Mouse (Mus musculus) C2C12 (cell line): ENCODE results near the gene Atp2c1. TPM values are rescaled to one million over a fixed set of nuclear protein-coding genes. Genes with fewer than 3 reads are reported as not detected.

Source experiments
- H3K27me3 ChIP-seq: one replicate; pipeline ENCODE4 v1.6.1; 2011; ENCODE audit not compliant: control insufficient read depth, insufficient read depth, insufficient read length
- H3K36me3 ChIP-seq: one replicate; pipeline ENCODE4 v1.6.1; 2011; ENCODE audit not compliant: control insufficient read depth, insufficient read depth
- H3K4me3 ChIP-seq: one replicate; pipeline ENCODE4 v1.5.1; 2011; ENCODE audit warnings: mild to moderate bottlenecking, control low read depth; ENCODE audit not compliant: poor library complexity, insufficient read depth, severe bottlenecking
- H3K79me2 ChIP-seq: one replicate; pipeline ENCODE4 v1.6.1; 2011; ENCODE audit not compliant: control insufficient read depth, insufficient read depth
- H3K79me3 ChIP-seq: one replicate; pipeline ENCODE4 v1.6.1; 2011; ENCODE audit warnings: low read depth, control low read depth
- H3ac ChIP-seq: one replicate; pipeline ENCODE3; 2011; ENCODE audit warnings: low read depth; ENCODE audit not compliant: control insufficient read depth, insufficient read length
- CEBPB ChIP-seq: IDR thresholded peaks from one replicate; pipeline ENCODE4 v1.6.1; 2011; ENCODE audit warnings: low read depth, mild to moderate bottlenecking, control low read depth, moderate library complexity
- CTCF ChIP-seq: IDR thresholded peaks from one replicate; pipeline ENCODE4 v1.5.1; 2011; ENCODE audit not compliant: control insufficient read depth, insufficient read depth, insufficient read length
- FOSL1 ChIP-seq: IDR thresholded peaks from one replicate; pipeline ENCODE4 v1.8.0; 2011; ENCODE audit warnings: mild to moderate bottlenecking, low read length; ENCODE audit not compliant: poor library complexity, insufficient read depth, severe bottlenecking
- MAX ChIP-seq: IDR thresholded peaks from one replicate; pipeline ENCODE4 v1.6.1; 2011; ENCODE audit warnings: mild to moderate bottlenecking, control low read depth
- MYOD1 ChIP-seq: IDR thresholded peaks from one replicate; pipeline ENCODE4 v1.6.1; 2011; ENCODE audit warnings: low read depth; ENCODE audit not compliant: control insufficient read depth, insufficient read length
- MYOG ChIP-seq: IDR thresholded peaks from one replicate; pipeline ENCODE4 v1.6.1; 2011; ENCODE audit not compliant: control insufficient read depth, insufficient read length; ENCODE audit errors: extremely low read depth
- USF1 ChIP-seq: IDR thresholded peaks from one replicate; pipeline ENCODE4 v1.6.1; 2011; ENCODE audit warnings: low read depth, mild to moderate bottlenecking, control low read depth, moderate library complexity
- polyA plus RNA-seq: library from polyadenylated mRNA; unstranded; fragments of >200 nt; fragmentation: generic; extraction: Trizol; gene quantifications from one replicate; pipeline ENCODE4 v1.2.1, GENCODE M21; 2012; ENCODE audit warnings: missing spikeins

The Atp2c1 gene
- polyA plus RNA-seq, 1 experiment, result 20.7 TPM

GRCm38 (mm10) chr9:105495316-105496174, 31.6 kb downstream of the Atp2c1 start:
- peak overlapping the region; percentile 66 for H3K4me3 ChIP-seq
- peaks cover 4% of the 10 kb centered on the region for H3K27me3 ChIP-seq
- peaks cover 9% of the 10 kb centered on the region for H3K79me3 ChIP-seq
- TF ChIP-seq FOSL1, result no peak
- TF ChIP-seq CTCF, result peak; percentile 27
- no peaks in the 10 kb centered on the region for H3K36me3 ChIP-seq
- H3K79me2 ChIP-seq, result peaks cover 41% of the 10 kb centered on the region
- peak overlapping the region; percentile 81 for H3ac ChIP-seq

GRCm38 (mm10) chr9:105494553-105495315, 32.4 kb downstream of the Atp2c1 start:
- H3K4me3 ChIP-seq, result peak overlapping the region; percentile 66
- H3K79me2 ChIP-seq, result peaks cover 50% of the 10 kb centered on the region
- H3K79me3 ChIP-seq, result peaks cover 12% of the 10 kb centered on the region
- H3K36me3 ChIP-seq, result no peaks in the 10 kb centered on the region
- H3K27me3 ChIP-seq, result peaks cover 4% of the 10 kb centered on the region
- H3ac ChIP-seq, result peak overlapping the region; percentile 83
- no peak for TF ChIP-seq FOSL1

- Histone ChIP-seq H3K4me3 (no peak overlapping the region), H3ac (no peak overlapping the region), H3K27me3 (peaks cover 4% of the 10 kb centered on the region), H3K36me3 (no peaks in the 10 kb centered on the region), H3K79me2 (peaks cover 69% of the 10 kb centered on the region), H3K79me3 (peaks cover 17% of the 10 kb centered on the region)
- no peak for TF ChIP-seq MYOG
- TF ChIP-seq CEBPB, result no peak
- TF ChIP-seq FOSL1, result no peak
- TF ChIP-seq MYOD1, result no peak
- no peak for TF ChIP-seq USF1
- TF ChIP-seq CTCF, result no peak
- no peak for TF ChIP-seq MAX
Observed at GRCm38 (mm10) chr9:105492744-105493143, 34.4 kb downstream of the Atp2c1 start.

GRCm38 (mm10) chr9:105488363-105488762, 38.8 kb downstream of the Atp2c1 start:
- TF ChIP-seq CTCF (no peak), MYOD1 (no peak), CEBPB (no peak), FOSL1 (no peak), USF1 (no peak), MAX (no peak), MYOG (no peak)
- Histone ChIP-seq H3K4me3 (no peak overlapping the region), H3K36me3 (no peaks in the 10 kb centered on the region), H3K79me3 (peaks cover 25% of the 10 kb centered on the region), H3ac (no peak overlapping the region), H3K79me2 (peaks cover 97% of the 10 kb centered on the region), H3K27me3 (no peaks in the 10 kb centered on the region)

- Histone ChIP-seq H3K79me3 (peaks cover 28% of the 10 kb centered on the region), H3K27me3 (no peaks in the 10 kb centered on the region), H3K79me2 (peaks cover 96% of the 10 kb centered on the region), H3K36me3 (no peaks in the 10 kb centered on the region), H3K4me3 (no peak overlapping the region), H3ac (no peak overlapping the region)
- TF ChIP-seq CEBPB, result no peak
- no peak for TF ChIP-seq FOSL1
- TF ChIP-seq MYOG, result no peak
- TF ChIP-seq MAX, result no peak
- no peak for TF ChIP-seq MYOD1
- TF ChIP-seq CTCF, result no peak
- TF ChIP-seq USF1, result no peak
Observed at GRCm38 (mm10) chr9:105484338-105485084, 42.6 kb downstream of the Atp2c1 start.
